ENCODE assay signal across 26 mouse cellular contexts in the genomic region with DNA sequence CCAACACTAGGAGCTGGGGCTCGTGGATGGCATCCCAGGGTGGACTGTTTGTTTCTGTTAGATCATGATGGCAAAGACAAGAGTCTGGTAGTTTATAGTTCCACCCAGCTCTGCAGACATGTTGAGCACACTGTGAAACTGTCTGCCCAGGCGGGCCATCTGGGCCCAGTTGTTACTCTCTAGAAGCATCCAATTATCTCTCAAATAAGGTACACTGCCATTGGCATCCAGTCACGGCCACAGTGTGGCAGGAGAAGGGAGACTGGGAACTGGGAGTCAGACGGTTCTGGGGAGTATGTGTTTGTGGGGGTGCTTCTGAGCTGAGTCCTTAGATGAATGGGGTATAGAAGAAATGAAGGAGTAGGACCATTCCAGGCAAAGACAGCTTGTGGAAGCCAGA. TPM values are rescaled to one million over a fixed set of nuclear protein-coding genes. Genes with fewer than 3 reads are reported as not detected.
DNase-seq lines count a peak whose midpoint lies in the region; ATAC-seq lines count a peak whose summit lies in the region.
"Had no signal": no experiment of that assay in that cellular context is flagged by ENCODE, and none has a peak within 500 bp of the region (broad histone marks: within the 10 kb centered on the region; RNA-seq: fewer than 3 reads in every experiment).

No protein-coding gene starts in this region.

- ATAC-seq in frontal cortex, adult (ENCODE audit: low TSS enrichment) = peak; percentile 90
- no peak for ATAC-seq in limb, embryonic 13.5 days (ENCODE audit: low FRiP score, low read depth)
- ATAC-seq in inflammation-experienced regulatory T-cells, adult 6 months = no peak
- ATAC-seq: intestine, embryonic 15.5 days; midbrain, embryonic 16.5 days had no signal

- H3K36me3 ChIP-seq in limb, embryonic 13.5 days = peaks cover 23% of the 10 kb centered on the region
- peaks cover 39% of the 10 kb centered on the region for H3K36me3 ChIP-seq in limb, embryonic 10.5 days
- H3K36me3 ChIP-seq: intestine, embryonic 15.5 days had no signal

- H3K4me3 ChIP-seq in limb, embryonic 13.5 days = no peak overlapping the region
- no peak overlapping the region for H3K4me3 ChIP-seq in limb, embryonic 10.5 days
- H3K4me3 ChIP-seq: embryonic facial prominence, embryonic 15.5 days; heart, embryonic 10.5 days; hindbrain, embryonic 13.5 days; intestine, embryonic 15.5 days had no signal

- H3K9me3 ChIP-seq in limb, embryonic 13.5 days = no peaks in the 10 kb centered on the region
- no peaks in the 10 kb centered on the region for H3K9me3 ChIP-seq in limb, embryonic 10.5 days (replicated peaks)
- H3K9me3 ChIP-seq: embryonic facial prominence, embryonic 15.5 days; heart, embryonic 10.5 days; hindbrain, embryonic 13.5 days; intestine, embryonic 15.5 days had no signal

- WGBS in limb, embryonic 13.5 days = 70% methylated on average over 4 of the region's 4 CpGs
- 75% methylated on average over 4 of the region's 4 CpGs for WGBS in limb, embryonic 10.5 days

- H3K27ac ChIP-seq in limb, embryonic 13.5 days = no peak overlapping the region
- no peak overlapping the region for H3K27ac ChIP-seq in limb, embryonic 10.5 days
- H3K27ac ChIP-seq: embryonic facial prominence, embryonic 15.5 days; heart, embryonic 10.5 days; hindbrain, embryonic 13.5 days; intestine, embryonic 15.5 days had no signal

- H3K9ac ChIP-seq in limb, embryonic 13.5 days = 0 out of 2 replicates have a peak overlapping the region, but pooled peaks have one; percentile 6
- H3K9ac ChIP-seq: embryonic facial prominence, embryonic 15.5 days; intestine, embryonic 15.5 days had no signal

- H3K4me1 ChIP-seq in limb, embryonic 13.5 days = peaks cover 16% of the 10 kb centered on the region
- 0 out of 2 replicates have a peak, but pooled peaks cover 2% of the 10 kb centered on the region for H3K4me1 ChIP-seq in limb, embryonic 10.5 days

- no peak for DNase-seq in frontal cortex, postnatal 10 days (ENCODE audit: low spot score in 2 of 2)
- DNase-seq in limb, embryonic 10.5 days (ENCODE audit: low spot score) = no peak
- DNase-seq in layer of hippocampus, adult 9-10 months (ENCODE audit: low spot score) = peak; percentile 41
- no peak for DNase-seq in embryo, embryonic 11 days
- DNase-seq: adrenal gland, postnatal 14 days; cerebellum, adult 11 months; cerebellum, postnatal 14 days; gastrocnemius, postnatal 36 days; heart, postnatal 14 days; left cerebral cortex, postnatal 4 days; lung, adult 18-20 months; lung, postnatal 14 days; retina, postnatal 1 day; thymus, postnatal 36 days had no signal

- no peak overlapping the region for H3K4me2 ChIP-seq in limb, embryonic 13.5 days (replicated peaks)
- H3K4me2 ChIP-seq: embryonic facial prominence, embryonic 15.5 days; hindbrain, embryonic 13.5 days; intestine, embryonic 15.5 days; liver, embryonic 11.5 days had no signal

- H3K27me3 ChIP-seq in limb, embryonic 13.5 days = no peaks in the 10 kb centered on the region
- no peaks in the 10 kb centered on the region for H3K27me3 ChIP-seq in limb, embryonic 10.5 days (ENCODE audit: low read depth, poor library complexity, severe bottlenecking)
- H3K27me3 ChIP-seq: CH12.LX; embryonic facial prominence, embryonic 15.5 days; hindbrain, embryonic 13.5 days; intestine, embryonic 15.5 days had no signal

RNA-seq across cellular contexts. Expression of a gene that starts 18.6 kb away (rescaled TPM):
- polyA plus RNA-seq in limb, embryonic 13.5 days (2015; fragmentation: Nextera tagmentation; extraction: Ambion mirVana) = 26.4 and 28.0 TPM in 2 replicates
- 13.6 and 14.6 TPM in 2 replicates for polyA plus RNA-seq in limb, embryonic 10.5 days (2016; fragmentation: Nextera tagmentation; extraction: Ambion mirVana)
- polyA plus RNA-seq in inflammation-experienced regulatory T-cells, adult 6 months (2017; shearing (Covaris generic)) = 1 to 10 TPM; 2.8 to 6.5 (median 5.4) TPM

RNA-seq across cellular contexts. Expression of a gene that starts 56.9 kb away (rescaled TPM):
- polyA plus RNA-seq in limb, embryonic 13.5 days (2015; fragmentation: Nextera tagmentation; extraction: Ambion mirVana) = 0.43 TPM in 1 of 2 replicates, not detected in the other
- 0.34 and 0.64 TPM in 2 replicates for polyA plus RNA-seq in limb, embryonic 10.5 days (2016; fragmentation: Nextera tagmentation; extraction: Ambion mirVana)
- polyA plus RNA-seq in inflammation-experienced regulatory T-cells, adult 6 months (2017; shearing (Covaris generic)) = not detected
- polyA plus RNA-seq: intestine, embryonic 15.5 days; kidney, embryonic 16.5 days; large intestine, adult 2 months; liver, embryonic 11.5 days had no signal

RNA-seq across cellular contexts. Expression of a gene that starts 57.0 kb away (rescaled TPM):
- 1.1 and 1.3 TPM in 2 replicates for polyA plus RNA-seq in limb, embryonic 13.5 days (2015; fragmentation: Nextera tagmentation; extraction: Ambion mirVana)
- polyA plus RNA-seq in limb, embryonic 10.5 days (2016; fragmentation: Nextera tagmentation; extraction: Ambion mirVana) = 1.1 TPM in 2 replicates
- polyA plus RNA-seq in inflammation-experienced regulatory T-cells, adult 6 months (2017; shearing (Covaris generic)) = under 1 TPM in 2 of 3 experiments, not detected in 1; 0.59 to 0.88 TPM
